Mouse (Mus musculus) T-cell, adult 2 months (primary cell): ENCODE data around the gene Adam10.

Source experiments
- DNase-seq: peaks from one replicate; pipeline ENCODE4 v3.0.0; 2022; ENCODE audit warnings: low spot score

The Adam10 gene

GRCm38 (mm10) chr9:70678682-70679131 is at the start of gene Adam10:
Gene Adam10 (plus strand): TSS chr9:70678997.
- DNase-seq, result peak; percentile 97

DNA sequence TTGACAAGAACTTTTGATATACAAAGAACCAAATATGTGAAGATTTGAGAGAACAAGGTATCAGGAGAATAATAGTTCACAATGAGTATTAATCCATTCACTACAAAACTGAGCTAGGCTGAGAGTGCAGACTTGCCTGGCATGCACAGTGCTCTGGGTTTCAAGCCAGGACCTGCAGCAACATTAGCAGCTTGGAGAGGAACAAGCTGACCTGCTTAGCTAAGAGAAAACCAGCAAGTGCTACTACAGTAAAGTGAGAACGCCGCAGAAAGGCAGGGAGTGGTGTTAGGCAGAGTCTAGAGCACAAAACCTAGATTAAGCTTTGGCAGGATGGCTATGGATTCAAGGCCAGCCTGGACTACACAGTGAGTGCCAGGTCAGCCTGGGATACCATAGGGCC is 49.1 kb upstream of the Adam10 start:
- no peak for DNase-seq

GRCm38 (mm10) chr9:70631665-70632064 is 47.1 kb upstream of the Adam10 start:
- DNase-seq, result no peak

DNA sequence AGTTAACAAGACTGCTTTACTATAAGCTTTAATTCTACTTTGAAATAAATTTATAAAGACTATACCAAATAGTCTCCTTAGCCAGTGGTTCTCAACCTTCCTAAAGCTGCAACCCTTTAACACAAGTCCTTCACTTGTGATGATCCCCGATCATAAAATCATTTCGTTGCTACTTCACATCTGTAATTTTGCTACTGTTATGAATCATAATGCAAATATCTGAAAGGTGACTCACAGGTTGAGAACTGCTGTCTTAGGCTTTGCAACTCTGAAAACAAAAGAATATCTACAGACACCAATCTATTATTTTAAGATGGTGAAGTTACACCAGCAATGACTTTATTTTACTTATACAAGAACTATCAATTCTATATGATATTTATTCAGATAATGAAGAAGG is 42.0 kb upstream of the Adam10 start:
- no peak for DNase-seq

GRCm38 (mm10) chr9:70650260-70650659 is 28.5 kb upstream of the Adam10 start:
- DNase-seq, result no peak

DNA sequence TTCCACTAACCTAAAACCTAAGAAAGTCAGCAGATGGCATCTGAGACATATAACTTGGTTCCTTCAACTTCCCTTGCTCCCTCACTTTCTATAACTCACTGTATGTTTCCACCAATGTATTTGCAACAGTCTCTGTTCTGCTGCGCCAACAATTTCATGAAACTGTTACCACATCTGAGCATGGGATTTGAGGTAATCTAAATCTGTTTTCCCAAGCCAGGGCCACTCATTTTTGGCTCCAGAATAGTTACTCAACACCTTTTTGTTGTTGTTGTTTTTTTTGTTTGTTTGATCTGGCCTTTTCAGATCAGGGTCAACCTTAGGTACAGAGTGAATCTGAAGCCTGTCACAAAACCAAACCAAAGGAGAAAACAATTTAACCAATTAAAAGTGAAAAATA is 27.8 kb upstream of the Adam10 start:
- no peak for DNase-seq

- no peak for DNase-seq
Observed at GRCm38 (mm10) chr9:70652221-70652620, 26.6 kb upstream of the Adam10 start.

DNA sequence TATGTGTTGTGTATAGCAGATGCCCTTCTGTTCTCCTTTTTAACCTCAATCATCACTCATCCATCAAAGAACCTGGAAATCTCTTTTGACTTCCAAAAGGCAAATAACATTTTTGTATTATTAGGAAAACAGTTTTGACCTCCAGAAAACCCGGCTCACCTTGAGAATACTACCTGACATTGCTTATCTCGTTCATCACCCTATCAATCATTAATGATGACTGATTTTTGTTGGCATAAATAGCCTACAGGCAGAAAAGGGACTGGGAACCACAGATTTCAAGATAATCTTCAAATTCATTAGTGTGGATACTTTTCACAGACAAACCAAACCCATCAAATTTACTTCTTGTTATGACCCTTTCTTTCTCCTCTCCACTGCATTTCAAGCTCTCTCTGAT is 24.9 kb upstream of the Adam10 start:
- DNase-seq, result no peak

- DNase-seq, result no peak
Observed at GRCm38 (mm10) chr9:70654496-70654895, 24.3 kb upstream of the Adam10 start.

- DNase-seq, result no peak
Observed at GRCm38 (mm10) chr9:70655764-70656129, 23.1 kb upstream of the Adam10 start.

DNA sequence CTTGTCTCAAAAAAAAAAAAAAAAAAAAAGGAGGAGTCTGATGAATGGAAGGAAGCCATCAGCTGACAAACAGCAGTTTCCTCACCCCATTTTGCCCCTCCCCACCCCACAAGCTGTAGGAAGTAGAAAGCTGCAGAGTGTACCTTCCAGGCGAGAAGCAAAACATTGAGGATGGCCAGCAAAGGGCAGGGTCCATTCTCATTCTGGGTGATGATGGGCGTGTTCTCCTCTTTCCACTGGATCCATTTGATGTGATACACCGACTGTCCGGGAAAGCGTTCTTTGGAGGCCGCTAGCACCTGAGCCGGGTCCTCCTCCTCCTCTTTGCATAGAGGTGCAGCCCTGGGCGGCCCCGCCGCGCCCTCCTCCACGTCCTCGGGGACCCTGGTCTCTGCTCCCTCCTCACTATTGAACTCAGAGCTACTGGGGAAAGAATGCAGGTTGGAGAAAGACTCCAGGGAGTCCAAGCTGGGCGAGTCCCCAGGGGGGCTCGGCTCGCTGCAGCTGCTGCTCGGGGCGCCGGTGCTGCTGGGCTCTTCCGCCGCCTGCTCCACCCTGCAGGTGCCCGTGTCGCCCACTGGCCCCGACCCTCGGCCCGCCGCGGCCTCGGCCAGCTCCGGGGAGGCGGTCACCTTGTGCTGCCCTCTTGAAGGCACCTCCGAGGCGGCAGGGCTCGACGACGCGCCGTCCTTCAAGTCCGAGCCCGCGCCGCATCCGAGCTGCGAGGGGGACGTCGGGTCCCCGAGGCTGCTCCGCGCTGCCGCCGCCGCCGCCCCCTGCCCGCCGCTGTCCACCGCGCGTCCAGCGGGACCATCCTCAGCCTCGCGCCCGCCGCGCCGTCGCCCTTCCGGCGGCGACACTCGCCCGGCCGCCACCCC is 22.4 kb upstream of the Adam10 start, which contains the start of gene Gm10642:
TSS of gene Gm10642 (plus strand) at position 122 of the 878 bp plus-strand sequence.
- peak; percentile 76 for DNase-seq

- DNase-seq, result peak; percentile 98
Observed at GRCm38 (mm10) chr9:70657013-70657967, 21.5 kb upstream of the Adam10 start, which contains the start of gene Mindy2. Gene Mindy2 (minus strand): TSS chr9:70657174.

DNA sequence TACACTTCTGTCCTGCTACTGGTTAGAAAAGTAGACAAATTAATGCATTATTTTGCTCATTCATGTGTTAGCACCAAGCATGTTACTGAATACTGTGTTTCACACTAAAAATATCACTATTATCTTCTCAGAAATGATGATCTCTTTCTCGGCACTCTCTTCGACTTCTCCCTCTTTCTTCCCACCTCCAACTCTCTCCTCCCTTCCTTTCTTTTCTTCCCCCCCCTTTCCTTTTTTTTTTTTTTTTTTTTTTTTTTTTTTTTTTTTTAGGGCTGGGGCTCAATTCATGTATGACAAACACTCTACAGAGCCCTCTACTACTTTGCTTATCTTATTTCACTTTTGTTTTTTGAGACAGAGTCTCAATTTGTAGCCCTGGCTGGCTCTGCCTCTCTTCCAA is 20.5 kb upstream of the Adam10 start:
- no peak for DNase-seq

GRCm38 (mm10) chr9:70664847-70665246 is 13.9 kb upstream of the Adam10 start:
- DNase-seq, result no peak

GRCm38 (mm10) chr9:70665372-70666145 is 13.2 kb upstream of the Adam10 start:
- DNase-seq, result no peak

DNA sequence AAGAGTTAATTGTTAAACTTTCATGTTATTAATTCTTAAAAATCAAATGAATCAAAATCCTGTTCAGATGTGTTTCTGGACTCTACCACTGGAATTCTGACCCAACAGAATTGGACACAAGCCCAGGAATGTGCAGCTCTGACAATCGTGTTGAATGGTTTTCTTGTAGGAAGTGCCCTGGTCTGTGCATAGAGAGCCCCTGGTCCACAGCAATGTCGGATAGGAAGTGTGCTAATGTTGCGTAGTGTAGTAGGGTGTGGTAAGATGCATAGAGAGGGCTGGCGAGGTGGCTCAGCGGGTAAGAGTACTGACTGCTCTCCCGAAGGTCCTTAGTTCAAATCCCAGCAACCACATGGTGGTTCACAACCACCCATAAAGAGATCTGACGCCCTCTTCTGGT is 12.0 kb upstream of the Adam10 start:
- no peak for DNase-seq

DNA sequence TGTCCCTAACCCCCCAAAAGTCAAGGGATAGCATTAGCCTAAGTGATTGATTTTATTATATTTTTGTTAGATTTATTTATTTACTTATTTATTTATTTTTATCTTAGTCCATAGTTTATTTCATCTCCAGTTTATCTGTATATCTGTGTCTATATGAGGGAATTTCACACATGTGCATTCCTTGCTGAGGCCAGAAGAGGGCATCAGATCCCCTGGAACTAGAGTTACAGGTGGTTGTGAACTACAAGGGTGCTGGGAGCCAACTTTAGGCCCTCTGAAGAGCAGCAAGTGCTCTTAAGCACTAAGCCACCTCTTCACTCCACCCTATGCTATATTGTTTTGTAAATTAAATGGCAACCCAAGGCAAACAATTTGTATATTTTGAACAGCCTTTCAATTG is 10.7 kb upstream of the Adam10 start:
- DNase-seq, result peak; percentile 11

GRCm38 (mm10) chr9:70669197-70669596 is 9.6 kb upstream of the Adam10 start:
- DNase-seq, result no peak

GRCm38 (mm10) chr9:70670381-70670780 is 8.4 kb upstream of the Adam10 start:
- no peak for DNase-seq

DNA sequence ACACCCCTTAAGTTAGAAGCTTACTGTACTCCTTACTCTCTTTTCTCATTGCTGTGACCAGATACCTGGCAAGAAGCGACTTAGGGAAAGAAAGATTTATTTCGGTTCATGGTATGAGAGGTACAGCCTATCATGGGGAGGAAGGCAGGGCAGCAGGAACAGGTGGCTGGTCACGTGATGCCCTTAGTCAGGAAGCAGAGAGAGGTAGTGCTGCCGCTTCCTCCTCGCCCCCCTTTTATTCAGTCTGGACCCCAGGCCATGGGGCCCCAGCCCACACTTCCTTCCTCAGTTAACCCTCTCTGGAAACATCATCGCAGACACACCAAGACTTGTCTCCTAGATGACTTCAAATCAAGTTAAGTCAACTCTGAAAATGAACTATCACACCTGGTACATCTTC is 7.5 kb upstream of the Adam10 start:
- DNase-seq, result peak; percentile 64

GRCm38 (mm10) chr9:70671772-70672579 is 6.8 kb upstream of the Adam10 start:
- no peak for DNase-seq
